Mouse (Mus musculus) heart, postnatal 4 days (tissue): ENCODE measurements around the gene Crebl2. TPM values are rescaled to one million over a fixed set of nuclear protein-coding genes. Genes with fewer than 3 reads are reported as not detected.

Source experiments
- DNase-seq: peaks from one replicate; pipeline ENCODE4 v3.0.0; 2021
- total RNA-seq, 2 experiments: library from RNA; stranded (reverse); gene quantifications; 2 replicates each; pipeline ENCODE4 v1.2.3; 2021

Crebl2 gene
- total RNA-seq, 2 experiments from 2014 or later = 2.4 to 2.8 TPM

DNA sequence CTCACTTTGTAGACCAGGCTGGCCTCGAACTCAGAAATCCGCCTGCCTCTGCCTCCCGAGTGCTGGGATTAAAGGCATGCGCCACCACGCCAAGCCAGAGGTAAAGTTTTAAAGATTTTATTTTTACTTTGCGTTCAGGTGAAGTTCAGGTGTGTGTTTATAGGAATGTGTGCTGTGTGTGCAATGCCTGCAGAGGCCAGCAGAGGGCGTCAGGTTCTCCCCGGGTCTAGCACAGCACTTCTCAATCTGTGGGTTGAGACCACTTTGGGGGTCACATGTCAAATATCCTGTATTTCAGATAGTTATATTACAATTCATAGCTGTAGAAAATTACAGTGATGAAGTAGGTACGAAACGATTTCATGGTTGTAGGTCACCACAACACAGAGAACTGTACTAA lies 7.1 kb upstream of the Crebl2 start:
- no peak for DNase-seq

DNA sequence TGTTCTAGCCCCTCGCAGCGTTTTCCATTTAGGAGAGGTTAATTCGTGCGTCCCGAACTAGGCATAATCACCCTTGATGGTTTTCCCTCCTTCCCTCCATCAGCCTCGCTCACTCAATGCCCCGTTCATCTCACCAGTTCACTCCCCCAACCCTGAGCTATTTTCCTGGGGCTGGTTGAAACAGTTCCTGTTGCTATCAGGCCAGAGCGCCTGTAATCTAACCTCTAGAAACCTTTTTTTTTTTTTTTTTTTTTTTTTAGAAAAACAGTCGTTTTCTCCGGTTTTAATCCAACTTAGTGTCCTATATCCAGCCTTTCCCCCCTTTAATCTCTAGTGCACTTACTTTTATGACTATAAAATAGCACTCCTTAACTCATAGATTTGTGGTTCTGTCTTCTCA lies 822 bp downstream of the Crebl2 start:
- DNase-seq = no peak

DNA sequence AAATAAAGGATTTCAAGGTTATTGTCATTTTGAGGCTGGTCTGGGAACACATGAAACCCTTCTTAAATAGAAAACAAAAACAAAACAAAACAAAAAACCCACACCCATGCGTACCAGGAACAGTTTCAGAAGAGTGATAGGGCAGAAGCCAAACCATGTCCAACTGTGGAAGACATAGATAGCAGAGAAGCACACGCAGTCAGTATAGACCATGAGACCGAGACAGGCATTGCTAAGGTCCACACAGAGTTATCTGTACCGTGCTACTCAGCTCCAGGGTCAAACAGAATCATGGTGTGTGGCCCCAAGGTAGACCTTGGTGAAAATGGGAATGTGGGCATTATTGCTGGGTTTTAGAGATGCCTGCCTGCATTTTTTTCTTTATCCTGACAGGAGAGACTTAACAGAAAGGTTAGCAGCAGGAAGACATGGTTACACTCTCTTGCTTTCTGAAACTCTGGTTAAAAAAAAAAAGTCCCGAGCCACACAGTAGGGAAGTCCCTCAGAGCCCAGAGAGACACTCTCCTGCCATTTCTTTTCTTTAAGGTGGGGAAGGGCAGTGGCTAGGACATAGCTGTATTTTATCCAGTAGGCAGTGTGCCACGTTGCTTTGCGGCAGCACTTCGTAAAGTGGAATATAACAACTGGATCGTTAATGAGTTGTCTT lies 4.8 kb downstream of the Crebl2 start:
- no peak for DNase-seq

DNA sequence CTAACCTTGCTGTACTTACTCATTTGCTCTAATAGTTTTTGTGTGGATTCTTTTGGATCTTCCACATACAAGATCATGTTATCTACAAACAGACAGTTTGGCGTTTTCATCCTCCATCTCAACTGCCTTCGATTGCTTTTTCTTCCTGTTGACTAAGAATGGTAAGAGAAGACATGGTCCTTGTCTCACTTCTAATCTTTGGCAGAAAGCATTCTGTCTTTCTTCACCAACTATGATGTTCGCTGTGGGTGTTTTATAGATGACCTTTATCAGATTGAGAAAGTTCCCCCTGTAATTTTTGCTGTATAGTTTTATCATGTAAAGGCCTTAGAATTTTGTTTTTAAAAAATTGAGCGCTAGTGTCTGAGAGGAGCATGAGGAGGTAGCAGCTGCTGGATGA lies 8.2 kb downstream of the Crebl2 start:
- DNase-seq = no peak

DNA sequence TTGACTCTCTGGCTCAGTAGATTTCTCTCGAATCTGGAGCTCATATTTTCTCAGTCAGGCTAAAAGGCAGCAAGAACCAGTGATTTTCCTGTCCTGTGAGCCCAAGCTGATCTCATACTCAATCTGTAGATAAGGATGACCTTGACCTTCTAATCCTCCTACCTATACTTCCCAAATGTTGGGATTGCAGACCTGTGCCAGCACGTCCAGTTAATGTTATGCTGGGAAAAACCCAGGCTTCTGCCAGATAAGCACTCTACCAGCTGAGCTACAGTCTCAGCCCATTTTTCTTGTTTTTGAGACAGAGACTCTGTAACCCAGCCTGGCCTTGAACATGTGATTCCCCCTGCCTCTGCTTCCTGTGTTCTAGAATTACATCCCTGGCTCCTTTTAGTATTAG lies 10.4 kb downstream of the Crebl2 start:
- DNase-seq = no peak

DNA sequence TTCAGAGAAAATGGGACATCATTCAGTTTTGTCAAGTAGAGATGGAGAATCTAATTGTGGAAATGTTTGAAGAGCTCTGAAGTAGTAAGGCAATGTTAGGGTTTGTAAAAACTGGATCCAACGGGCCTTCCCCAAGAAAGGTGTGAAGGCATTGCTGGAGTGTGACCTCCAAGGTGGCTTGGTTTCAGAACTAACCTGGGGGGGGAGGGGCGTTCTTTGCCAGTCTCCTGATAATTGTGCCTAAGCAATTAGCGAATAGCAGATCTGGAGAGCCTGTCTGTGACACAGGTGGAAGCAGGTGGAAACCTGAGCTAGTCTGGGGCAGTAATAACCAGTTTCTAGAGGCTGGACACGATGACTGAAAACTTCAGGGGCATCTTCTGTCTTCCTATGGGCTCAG lies 15.8 kb downstream of the Crebl2 start:
- DNase-seq = no peak

DNA sequence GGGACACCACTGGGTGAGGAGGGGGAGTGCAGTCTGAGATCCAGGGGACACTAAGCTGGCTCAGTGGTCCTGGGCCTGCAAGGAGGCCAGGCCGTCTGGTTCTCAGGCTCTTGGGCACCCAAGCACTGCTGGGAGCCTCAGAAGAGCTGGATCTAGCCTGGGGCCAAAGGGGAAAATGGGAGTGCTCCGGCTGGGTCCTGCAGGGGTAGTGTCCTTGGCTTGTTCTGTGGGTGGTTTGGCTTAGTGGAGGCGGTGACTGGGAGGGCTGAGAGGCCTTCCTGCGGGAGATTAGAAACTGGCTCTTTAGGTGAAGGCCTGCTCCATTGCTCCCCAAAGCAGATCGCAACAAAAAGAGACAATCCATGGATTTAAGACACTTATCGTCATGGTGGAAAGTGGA lies 16.4 kb downstream of the Crebl2 start:
- no peak for DNase-seq

DNA sequence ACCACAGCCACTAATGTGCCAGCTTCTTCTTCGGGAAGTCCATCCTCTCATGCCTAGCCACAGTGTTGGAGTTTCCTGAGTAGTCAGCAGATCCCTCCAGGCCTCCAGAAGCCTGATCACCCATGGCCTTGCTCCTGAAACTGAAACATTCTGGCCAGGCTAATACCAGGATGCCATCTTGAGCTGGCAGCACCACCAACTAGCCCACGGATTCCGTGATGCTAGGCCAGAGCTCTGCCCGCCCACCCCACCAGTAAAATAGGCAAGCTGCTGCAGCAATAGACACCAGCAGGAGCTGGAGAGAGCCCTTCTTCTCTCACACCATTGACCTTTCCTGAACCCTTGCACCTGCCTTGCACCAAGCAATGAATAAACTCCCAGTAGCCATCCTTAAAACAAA lies 17.6 kb downstream of the Crebl2 start:
- DNase-seq = no peak

DNA sequence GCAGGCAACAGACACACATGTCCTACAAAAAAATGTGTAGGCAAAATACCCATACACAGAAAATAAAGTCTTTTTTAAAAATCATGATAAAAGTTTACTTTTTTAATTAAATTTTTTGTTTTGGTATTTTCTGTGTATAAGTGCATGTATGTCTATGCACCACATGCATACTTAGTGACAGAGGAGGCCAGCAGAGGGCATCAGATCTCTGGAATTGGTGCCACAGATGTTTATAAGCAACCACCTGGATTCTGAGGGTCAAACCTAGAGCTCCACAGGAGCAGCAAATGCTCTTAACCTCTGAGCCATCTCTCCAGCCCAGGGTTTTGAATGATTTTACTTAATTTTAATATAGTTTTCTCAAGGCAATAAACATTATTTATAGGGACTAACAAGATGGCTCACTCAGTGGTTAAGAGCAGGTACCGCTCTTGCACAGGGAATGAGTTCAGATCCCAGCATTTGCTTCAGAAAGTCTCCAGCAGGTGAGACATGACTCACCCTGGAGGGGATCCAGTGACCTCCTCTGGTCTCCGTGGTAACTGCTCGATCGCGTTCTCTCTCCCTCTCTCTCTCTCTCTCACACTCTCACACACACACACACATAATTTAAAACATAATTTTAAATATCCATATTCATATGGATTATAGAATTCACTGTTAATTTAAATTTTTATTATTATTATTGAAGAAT lies 18.4 kb downstream of the Crebl2 start:
- DNase-seq = no peak

DNA sequence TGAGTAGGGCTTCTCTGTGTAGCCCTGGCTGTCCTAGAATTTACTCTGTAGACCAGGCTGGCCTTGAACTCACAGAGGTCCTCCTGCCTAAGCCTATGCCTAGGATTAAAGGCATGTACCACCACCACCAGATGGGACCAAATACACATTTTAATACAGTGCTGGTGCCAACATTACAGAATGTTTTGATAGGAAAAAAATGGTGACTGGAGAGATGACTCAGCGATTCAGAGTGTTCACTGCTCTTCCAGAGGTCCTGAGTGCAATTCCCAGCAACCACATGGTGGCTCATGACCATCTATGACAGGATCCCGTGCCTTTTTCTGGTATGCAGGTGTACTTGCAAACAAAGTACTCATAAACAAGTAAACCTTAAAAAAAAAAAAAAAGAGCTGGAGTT lies 19.5 kb downstream of the Crebl2 start:
- DNase-seq = no peak

DNA sequence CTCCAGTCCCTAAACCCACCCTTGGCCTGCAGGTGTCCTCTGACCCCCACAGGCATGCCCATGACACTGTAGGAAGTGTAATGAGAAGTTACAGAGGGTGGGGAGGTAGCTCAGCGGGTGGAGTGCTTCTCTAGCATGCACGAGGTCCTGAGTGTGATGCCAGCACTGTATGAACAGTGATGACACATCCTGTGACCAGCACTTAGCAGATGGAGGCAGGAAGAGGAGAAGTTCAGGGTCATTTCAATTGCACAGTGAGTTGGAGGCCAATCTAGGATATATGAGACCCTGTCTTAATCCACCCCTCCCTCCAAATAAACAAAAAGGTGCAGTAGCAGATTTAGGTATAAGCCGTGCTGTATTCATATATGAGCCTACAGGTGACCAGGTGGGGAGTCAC lies 20.0 kb downstream of the Crebl2 start:
- DNase-seq = no peak

DNA sequence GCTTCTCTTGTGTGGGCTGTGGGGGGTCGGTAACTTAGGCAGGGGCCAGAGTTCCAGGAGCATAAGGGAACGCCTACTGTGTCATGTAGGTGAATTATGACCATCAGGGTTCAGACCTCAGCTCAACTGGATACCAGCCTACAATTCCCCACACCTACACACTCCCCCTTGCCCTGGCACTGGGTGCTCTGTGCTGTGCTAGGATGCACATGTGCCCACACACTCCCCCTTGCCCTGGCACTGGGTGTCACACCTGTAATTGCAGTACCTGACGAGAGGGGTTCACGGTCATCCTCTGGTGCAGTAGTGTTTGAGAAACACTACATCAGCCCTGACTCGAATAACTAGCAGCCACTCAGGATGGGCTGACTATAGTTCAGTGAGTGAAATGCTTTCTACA lies 24.8 kb downstream of the Crebl2 start:
- no peak for DNase-seq

DNA sequence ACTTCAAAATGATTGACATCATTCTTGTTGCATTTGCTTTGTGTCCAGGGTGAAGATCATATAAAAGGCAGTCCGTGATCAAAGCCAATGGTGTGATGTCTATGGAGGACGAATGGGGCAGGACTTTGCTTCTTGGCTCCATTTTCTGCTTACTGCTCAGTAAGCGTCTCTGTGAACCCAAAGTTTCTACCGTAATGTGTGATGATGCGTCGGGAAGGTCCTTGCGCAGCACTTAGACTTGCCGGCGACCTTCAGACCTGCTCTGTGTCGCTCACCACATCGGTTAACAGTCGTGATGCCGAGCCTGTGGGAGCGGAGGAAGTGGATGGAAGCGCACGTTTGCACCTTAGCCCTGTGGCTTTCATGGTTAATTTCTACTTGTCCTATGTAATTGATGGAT lies 26.0 kb downstream of the Crebl2 start:
- DNase-seq = no peak

DNA sequence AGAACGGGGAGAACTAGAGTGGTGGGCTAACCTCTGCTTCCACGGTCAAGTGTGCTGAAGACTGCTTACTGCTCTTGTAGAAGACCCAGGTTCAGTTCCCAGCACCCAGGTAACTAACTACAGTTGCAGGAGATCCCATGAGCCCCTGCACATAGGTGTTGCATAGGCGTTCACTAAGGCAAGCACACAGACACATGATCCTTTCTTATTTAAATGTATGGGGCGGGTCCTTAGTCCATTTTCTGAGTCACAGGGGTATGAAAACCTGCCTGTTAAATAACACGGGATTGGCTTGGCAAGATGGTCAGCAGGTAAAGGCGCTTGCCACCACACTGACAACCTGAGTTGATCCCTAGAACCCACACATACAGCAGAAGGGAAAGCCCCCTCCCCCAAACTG lies 29.1 kb downstream of the Crebl2 start:
- DNase-seq = no peak

DNA sequence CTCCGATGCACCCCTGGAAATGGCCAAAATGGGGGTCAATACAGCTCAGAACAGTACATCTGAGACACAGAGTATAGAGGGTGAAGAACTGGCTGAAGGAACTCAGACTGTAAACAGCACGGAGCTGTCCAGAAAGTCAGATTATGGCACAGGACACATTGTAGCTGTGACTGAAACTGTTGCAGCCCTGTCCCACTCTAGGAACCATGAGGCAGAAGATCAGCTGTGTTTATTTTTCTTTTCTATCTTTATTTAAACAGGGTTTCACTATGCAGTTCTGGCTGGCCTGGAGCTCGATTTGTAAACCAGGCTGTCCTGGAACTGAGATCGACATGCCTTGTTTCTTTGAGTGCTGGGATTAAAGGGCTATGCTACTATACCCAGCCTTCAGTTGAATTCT lies 30.3 kb downstream of the Crebl2 start:
- no peak for DNase-seq

DNA sequence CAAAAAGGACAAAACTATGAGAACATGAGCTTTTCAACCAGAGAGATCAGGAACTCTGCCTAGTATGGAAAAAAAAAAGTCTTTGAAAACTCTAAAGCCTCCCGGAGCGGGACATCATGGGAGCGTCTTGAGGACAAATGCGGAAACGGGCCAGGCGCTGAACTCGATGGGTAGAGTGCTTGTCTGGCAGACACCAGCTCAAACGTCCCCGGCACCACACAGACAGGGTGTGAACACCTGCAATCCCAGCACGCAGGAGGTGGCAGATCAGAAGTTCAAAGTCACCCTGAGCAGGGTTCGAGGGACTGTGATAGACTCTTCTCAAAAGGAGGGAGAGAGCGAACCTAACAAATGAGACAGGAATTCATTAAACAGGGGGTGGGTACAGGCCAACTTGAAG lies 31.4 kb downstream of the Crebl2 start:
- DNase-seq = no peak

DNA sequence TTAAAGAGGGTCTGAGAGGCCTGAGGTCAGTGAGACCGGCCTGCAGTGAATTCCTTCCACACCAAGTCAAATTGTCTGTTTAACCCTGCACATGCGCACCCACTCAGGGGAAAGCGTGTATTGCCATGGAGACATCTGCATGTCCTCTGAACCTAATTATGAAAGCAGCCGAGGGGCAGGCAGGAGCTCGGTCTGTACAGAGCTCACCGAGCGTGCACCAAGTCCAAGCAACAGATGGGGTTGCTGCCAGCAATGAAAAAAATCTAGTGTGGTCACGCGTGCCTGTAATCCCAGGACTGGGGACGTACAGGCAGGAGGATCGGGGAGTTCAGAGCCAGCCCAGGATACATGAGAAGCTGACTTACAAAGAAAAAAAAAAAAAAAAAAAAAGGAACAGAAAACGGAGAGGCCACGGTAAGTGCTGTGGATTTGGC lies 32.7 kb downstream of the Crebl2 start:
- no peak for DNase-seq

DNA sequence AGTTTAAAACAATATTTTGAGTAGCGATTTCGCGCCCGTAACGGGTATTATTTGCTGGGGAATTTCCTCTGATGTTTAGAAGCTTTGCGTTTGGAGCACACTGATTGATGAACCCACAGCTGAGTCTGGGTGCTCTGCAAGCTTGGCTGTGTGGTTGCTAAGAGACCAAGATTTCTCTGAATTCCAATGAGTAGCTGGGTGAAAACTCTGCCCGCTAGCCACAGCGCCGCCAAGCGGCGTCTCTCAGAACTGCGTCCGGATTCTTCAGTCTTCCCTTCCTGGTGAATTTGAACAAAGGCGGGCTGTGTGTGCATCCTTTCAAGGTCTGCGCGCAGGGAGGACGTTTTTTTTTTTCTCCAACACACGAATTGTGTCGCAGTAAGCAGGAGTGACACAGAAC lies 33.2 kb downstream of the Crebl2 start:
- peak; percentile 97 for DNase-seq

DNA sequence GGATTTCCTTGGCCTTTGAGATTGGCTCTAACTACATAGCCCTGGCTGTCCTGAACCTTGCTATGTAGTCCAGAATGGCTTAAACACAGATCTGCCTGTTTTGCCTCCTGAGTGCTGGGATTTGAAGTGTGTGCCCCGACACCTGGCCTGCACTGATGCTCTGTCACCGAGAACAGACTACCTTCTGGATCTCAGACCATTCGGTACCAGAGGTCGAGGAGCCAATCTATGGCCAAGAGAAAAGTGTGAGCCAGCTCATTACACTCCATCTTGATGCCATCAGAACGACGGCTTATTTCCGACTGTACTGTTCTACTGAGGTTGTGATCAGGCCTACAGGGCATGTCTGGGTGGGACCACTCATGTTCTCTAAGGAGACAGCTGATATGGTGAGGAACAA lies 36.2 kb downstream of the Crebl2 start:
- no peak for DNase-seq

DNA sequence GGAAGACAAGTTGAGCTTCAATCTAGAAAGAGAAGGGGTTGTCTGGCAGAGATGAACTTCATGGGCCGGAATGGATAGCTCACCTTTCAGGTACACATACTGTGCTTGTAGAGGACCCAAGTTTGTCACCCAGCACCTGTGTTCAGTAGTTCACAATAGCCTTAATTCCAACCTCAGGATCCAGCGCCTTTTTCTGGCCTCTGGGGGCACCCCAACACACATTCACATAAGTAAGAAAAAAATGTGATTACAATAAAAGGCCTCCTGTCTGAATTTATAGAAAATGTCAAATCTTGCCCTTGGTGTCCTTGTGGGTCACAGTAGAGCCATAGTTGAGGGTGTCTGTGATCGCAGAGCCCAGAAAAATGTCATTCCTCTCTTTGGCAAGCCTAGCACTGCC lies 37.4 kb downstream of the Crebl2 start:
- DNase-seq = no peak

DNA sequence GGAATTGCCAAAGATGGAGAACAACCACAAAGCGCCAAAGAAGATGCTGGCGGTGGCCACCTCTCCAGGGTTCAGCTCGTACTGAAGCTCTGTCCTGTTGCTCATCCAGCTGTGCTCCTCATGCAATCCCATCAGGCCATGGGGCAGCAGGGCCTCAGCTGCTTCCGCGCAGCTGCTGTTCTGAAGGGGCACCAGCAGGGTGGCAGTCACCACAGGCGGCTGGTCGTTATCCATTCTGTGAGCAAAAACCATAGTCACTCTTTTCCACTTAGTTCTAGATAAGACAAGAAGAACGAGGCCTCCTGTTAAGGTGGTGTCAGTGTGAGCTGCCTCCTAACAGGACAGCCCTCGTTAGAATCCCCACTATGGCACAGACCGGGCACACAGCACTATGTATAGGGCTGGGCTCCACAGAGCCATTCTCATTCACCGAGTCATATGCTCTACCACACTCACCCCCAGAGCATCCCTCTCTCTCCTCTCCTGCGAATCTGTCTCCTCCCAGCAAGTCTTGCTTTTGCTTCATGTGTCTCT lies 40.3 kb downstream of the Crebl2 start:
- no peak for DNase-seq

DNA sequence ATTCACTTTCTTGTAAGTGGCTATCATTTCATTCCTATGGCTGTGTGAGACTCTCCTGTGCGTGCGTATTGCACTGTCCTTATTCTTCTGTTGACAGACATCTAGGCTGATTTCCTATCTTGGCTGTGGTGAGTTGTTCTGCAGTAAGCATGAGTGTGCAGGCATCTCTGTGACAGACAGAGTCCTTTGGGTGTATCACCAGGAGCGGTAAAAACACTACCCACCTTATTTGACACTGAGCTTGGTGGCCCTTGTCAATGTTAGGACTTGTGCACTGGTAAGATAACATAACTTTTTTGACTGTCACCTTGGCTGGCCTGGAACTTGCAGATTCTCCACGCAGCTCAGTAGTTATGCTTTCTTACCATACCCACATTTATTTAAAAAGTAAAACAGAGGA lies 40.9 kb downstream of the Crebl2 start:
- no peak for DNase-seq

DNA sequence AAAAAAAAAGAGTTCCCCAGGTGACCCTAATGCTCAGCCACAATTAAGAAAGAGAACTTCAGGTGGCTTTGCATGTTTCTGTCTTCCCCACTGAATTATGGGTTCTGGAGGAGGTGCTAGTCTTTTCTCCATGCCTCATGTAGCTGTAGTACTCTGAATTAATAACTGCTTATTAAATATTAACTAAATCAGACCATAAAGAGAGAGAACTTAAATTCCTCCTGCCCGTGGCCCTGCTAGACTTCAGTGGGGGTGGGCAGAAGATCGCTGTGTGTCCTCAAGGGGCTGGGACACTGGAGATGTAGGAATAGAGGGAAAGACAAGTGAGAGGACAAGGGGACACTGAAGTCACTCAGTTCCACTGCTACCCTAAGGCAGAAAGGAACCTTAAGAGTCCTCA lies 42.3 kb downstream of the Crebl2 start:
- no peak for DNase-seq

DNA sequence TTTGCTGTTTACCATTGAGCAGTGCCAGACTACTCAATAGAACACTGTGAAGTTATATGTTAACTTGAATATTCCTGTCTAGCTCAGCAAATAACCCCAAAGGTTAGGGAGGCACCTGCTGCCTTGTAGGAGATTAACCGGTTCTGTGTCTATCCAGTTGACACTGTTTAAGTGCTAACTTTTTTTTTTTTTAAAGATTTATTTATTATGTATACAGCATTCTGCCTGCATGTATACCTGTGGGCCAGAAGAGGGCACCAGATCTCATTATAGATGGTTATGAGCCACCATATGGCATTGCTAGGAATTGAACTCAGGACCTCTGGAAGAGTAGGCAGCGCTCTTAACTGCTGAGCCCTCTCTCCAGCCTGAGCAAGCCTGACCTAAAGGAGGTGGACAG lies 43.1 kb downstream of the Crebl2 start:
- no peak for DNase-seq
